Mouse (Mus musculus): ENCODE results near the gene Scpep1.

Gene Scpep1

DNA sequence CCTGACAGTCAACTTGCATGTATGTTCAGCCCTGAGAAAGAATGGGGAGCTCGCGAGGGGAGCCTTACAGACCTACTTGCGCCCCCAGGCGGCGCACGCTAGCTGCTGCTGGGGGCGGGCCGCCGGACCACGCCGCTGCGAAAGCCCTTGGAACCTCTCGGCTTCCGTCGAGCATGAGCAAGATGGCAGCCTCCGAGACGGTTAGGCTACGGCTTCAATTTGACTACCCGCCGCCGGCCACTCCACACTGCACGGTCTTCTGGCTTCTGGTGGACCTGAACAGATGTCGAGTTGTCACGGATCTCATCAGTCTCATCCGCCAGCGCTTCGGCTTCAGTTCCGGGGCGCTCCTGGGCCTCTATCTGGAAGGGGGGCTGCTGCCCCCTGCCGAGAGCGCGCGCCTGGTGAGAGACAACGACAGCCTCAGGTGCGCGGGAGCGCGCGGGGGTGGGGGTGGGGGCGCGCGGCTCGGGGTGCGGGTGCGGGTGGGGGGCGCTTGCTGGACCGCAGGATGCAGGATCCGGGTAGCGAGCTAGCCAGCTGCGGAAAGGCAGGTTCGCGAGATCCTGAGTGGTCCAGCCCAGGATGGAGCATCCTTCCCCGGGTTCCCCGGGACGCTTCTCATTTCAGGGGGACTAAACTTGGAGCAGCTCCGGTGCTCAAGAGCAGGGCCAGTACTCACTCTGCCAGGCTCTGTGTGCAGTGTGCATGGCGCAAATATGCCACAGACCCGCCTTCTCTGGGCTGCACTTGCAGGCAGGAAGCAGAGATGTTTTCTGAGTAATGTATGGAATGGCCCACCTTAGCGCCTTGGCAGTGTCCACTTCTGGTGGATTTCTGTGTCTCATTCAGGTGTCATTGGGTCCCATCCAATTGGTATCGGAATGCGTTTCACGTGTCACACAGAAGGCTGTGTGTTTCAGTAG, 18.8 kb upstream of the Scpep1 start:
- peak; percentile 90 for DNase-seq (ENCODE audit: low spot score)

GRCm38 (mm10) chr11:88970202-88970732, 15.0 kb upstream of the Scpep1 start, which contains the start of gene Coil:
Coil (plus strand) TSS chr11:88970252.
- peak; percentile 47 for DNase-seq (ENCODE audit: low spot score)

DNA sequence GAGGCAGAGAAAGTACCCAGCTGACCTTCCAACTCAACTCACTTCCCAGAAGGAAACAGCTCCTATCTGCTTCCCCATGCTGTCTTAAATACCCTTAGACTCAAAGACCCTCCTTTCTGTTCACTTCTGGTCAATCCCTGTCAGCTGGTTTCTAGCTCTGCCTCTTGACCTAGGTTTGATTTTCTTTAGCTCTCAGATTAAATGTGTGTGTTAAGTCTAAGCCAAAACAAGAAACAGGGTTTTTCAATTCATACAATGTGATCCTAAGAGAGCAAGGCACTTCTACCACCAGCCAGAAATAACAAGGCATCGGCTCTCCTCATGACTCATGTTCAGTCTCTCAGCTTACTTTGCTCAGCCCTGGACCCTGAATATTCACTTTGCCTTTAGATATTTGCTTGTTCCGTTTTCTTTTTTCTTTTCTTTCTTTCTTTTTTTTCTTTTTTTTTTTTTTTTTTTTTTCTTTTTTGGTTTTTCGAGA, 11.7 kb upstream of the Scpep1 start, which contains the start of gene Elobl:
Gene Elobl (minus strand): TSS at position 51 of the 481 bp plus-strand sequence.
- peak; percentile 26 for DNase-seq (ENCODE audit: low spot score)

GRCm38 (mm10) chr11:88958851-88959250, 3.6 kb upstream of the Scpep1 start:
- DNase-seq (ENCODE audit: low spot score): no peak

DNA sequence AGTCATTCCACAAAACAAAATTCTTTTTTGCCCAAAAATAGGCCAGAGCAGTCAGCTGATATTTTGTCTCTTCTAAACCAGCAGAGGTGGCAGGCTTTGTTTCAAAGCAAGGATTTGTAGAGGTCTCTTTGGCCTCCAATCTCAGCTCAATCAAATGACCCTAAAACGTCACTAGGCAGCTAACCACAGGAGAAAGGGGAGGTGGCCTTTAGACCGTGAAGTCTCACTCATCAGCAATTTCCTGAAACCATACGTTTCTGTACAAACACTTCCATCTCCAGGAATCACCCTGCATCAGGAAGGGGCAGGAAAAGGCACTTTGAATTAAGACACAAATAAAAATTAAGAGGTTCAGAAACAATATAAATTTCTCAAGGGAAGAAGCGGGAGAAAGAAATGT, 462 bp downstream of the Scpep1 start:
- DNase-seq (ENCODE audit: low spot score): peak; percentile 61

GRCm38 (mm10) chr11:88953582-88953981, 1.7 kb downstream of the Scpep1 start:
- DNase-seq (ENCODE audit: low spot score): no peak

DNA sequence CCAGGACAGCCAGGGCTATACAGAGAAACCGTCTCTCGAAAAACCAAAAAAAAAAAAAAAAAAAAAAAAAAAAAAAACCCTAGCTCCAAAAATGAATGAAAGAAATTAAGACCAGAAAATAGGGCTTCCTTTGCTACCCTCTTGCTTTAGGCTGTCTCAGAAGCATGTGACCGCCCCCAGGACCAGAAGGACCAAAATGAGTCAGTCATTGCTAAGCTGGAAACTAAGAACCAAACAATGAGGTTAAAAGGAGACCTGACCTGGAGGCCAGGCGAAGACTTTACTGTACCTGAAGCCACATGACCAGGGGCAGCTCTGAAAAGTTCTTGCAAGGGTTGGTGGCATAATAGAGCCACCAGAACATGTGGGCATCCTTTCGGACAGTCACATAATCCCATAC, 3.1 kb downstream of the Scpep1 start:
- no peak for DNase-seq (ENCODE audit: low spot score)

DNA sequence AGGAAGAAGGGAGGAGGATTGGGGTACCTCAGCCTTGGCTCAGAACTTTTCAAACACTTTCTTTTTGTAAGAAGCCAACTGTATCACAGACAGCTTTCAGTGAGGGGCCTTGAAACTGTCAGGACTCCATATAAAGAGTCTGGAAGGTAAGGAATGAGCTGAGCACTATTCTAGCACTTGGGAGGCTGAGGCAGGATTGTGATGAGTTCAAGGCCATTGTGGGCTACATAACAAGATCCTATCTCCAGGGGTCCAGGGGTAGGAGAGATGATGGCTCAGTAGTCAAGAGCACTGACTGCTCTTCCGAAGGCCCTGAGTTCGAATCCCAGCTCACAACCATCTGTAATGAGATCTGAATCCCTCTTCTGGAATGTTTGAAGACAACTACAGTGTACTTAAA, 3.7 kb downstream of the Scpep1 start:
- no peak for DNase-seq (ENCODE audit: low spot score)

- DNase-seq (ENCODE audit: low spot score): no peak
Measured at GRCm38 (mm10) chr11:88950640-88951250, 4.5 kb downstream of the Scpep1 start.

DNA sequence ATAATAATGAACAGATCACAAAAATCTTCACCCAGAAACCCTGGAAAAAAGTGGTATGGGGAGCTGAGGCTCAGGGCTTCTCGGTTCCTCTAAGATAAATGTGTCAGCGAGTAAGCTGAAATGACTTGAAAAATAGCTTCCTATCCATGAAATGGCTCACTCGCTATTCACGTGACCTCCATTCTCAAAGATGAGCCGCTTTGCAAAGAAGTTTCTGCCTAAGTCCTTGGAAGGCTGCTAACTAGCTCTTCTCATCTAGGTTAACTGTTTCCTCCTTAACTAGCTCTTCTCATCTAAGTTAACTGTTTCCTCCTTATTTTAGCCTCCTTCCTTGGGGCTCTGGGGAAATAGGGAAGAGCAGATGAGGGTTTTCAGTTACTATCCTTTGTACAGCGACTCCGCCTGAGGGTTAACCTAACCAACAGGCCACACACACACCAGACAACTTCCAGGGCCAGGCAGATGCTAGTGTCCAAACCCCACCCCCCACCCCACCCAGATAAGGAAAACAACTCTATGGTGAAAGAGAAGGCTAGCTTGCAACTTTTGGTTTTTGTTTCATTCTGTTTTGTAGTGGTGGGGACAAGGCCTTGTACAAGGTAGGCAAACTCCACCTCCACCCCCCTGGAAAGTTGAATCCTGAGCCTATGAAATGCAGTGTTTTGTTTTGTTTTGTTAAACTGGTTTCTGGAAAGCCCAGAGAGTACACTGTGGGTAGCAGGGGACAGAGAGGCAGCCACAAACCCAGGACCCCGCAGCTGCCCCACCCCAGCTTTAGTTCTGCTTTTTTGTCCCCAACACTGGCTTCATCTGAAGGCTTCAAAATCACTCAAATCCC, 5.2 kb downstream of the Scpep1 start:
- DNase-seq (ENCODE audit: low spot score): no peak

DNA sequence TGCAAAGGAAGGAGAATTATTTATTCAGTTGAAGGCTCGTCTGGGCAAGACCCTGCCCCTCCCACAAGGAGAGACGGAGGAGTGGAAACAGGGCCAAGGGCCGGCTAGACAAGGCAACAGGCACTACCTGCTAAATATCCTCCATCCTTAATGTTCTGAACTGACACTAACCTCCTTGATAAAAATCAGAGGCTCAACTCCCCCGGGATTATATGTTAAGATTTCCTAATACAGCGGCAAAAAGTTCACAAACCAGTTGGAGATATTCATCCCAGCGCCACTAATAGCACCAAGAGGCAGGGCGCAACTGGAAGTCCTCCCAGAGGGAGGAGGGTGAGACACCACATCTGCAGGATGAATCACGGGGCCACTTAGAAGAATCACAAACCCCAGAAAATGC, 6.4 kb downstream of the Scpep1 start:
- no peak for DNase-seq (ENCODE audit: low spot score)

DNA sequence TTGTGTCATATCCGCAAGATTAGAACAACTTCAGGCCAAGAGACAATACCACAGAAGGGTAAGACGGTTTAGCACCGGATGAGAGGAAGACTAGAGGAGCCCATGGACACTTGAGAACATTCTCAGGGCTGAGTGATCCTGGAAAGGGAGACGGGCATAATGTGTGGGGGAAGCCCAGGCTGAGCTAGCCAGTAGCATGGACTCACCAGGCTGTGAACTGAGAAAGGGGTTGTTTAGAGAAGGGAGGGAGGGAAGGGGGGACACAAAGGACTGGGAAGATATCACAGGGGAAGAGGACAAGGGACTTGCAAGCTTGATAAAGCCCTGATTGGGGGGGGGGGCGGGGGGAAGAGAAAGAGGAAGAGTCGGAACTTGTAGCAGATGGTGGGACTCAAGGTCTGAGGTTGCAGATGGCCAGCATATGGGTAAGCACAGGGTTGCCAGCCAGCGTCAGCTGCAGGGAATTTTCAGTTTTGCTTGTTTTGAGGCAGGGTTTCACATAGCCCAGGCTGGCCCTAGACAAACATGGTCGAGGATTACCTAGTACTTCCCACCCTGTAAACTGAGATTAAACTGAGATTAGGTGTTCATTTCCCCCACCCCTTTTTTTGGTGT, 9.2 kb downstream of the Scpep1 start:
- no peak for DNase-seq (ENCODE audit: low spot score)

DNA sequence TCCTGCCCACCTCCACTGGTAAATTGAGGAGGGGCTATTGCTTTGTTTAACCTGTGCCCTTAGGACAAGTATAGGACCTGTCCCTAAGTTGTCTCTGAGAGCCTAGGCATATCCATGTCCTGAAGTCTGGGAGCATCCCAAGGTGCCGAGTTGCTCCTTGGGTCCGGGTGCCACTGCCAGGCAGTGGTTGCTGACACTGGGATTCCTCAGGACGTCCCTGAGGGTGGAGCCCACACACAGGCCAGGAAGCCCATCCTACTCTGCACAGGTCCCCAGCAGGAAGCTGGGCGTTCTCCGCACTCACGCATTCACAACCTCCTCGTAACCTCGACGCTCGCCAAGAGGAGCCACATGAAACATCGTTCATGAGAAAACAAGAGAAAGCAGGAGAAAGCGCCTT, 13.8 kb downstream of the Scpep1 start:
- no peak for DNase-seq (ENCODE audit: low spot score)

- no peak for DNase-seq (ENCODE audit: low spot score)
Measured at GRCm38 (mm10) chr11:88939634-88940033, 15.6 kb downstream of the Scpep1 start.

DNA sequence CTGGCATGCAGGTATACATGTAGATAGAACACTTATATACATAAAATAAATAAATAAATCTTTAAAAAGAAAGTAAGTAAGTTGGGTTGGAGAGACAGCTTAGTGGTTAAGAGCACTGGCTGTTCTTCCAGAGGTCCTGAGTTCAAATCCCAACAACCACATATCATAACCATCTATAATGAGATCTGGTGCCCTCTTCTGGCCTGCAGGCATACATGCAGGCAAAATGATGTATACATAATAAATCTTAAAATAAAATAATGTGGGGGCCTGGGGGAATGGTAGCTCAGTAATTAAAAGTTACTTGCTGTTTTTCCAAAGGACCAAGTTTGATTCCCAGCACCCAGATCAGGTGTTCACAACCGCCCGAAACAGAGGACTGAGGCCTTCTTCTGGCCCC, 16.5 kb downstream of the Scpep1 start:
- DNase-seq (ENCODE audit: low spot score): no peak

GRCm38 (mm10) chr11:88937886-88938285, 17.4 kb downstream of the Scpep1 start:
- no peak for DNase-seq (ENCODE audit: low spot score)

DNA sequence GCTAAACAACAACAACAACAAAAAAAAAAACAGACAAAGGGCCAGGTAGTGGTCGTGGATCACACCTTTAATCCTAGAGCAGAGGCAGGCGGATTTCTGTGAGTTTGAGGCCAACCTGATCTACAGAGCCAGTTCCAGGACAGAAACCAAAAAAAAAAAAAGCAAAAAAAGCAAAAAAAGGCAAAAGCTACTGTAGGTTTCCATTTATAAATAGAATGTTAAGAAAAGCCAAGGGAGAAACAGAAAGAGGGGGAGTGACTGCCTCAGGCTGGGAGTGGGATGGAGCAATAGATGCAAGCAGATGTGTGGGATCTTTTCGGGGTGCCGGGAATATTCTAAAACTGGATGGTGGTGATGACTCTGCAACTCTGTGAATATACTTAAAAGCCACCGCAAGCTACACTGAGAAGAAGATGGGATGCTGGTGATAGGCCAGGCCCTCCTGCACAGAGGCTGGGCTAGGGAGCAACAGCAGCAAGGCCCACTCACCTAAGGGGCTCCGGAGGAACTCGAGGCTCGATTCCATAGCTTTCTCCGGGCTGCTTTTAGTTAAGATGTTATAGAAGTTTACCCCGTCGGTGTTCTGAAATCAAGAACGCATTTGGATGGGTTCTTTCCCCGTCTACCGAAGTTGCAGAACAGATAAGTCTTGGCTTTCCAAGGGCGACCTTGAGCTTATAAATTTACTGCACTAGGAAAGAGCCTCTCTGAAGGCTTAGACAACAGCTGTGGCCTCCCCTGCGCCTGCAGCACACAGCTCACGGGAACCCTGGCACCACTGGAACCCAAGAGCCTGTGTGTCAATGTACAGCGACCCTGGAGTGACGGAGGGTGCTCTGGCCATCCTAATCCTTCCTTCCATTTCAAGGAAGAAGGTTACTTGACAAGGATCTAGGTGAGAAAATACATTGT, 20.9 kb downstream of the Scpep1 start:
- DNase-seq (ENCODE audit: low spot score): no peak

- no peak for DNase-seq (ENCODE audit: low spot score)
Measured at GRCm38 (mm10) chr11:88933030-88933429, 22.2 kb downstream of the Scpep1 start.

DNA sequence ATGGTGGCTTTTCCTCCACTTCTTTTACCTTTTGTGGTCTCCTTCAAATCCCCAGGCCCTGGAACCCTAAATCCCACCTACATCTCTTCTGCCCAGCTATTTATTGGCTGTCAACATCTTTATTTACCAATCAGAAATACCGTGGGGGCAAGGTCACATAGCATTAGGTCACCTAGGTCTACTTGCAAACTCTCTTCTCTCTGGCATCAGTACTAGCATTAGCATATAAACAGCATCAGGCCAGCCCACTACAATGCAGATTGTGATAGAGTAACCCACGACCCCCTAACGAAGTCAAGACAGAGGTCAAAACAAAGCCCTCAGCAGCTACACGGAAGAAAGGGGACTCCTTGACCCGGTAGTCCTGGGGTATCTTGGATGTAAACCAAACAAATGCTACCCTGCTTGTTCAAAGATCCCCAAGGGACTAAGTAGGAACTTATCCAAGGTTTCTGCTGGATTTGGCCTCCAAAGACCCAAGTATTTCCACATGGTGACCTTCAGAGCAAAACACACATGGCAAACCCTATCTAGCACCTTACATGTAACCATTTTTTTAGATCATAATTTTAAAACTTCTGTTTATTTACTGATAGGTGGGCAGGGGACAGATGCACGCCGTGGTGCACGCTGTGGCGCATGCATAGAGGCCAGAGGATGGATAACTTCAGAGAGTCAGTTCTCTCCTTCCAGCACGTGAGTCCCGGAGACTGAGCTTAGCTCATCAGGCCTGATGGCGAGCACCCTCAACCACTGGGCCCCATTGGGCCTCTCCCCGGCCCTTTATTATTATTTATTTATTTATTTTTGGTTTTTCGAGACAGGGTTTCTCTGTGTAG, 23.4 kb downstream of the Scpep1 start:
- DNase-seq (ENCODE audit: low spot score): no peak

GRCm38 (mm10) chr11:88926566-88926965, 28.7 kb downstream of the Scpep1 start:
- no peak for DNase-seq (ENCODE audit: low spot score)

Data from adipocyte (in vitro differentiated cells).